Mouse (Mus musculus) small intestine, adult 2 months (tissue): Measurements from ENCODE around the gene Npr3. TPM values are rescaled to one million over a fixed set of nuclear protein-coding genes. Genes with fewer than 3 reads are reported as not detected.
A peak's percentile ranks its signal among the peaks of the same experiment; 100 is the strongest.

Experiments used
- H3K27ac ChIP-seq: fragments of 200-500 bp; 2 replicates; pipeline ENCODE4 v1.5.1; 2012; ENCODE audit warnings: low read depth, low read length, control low read depth, inconsistent platforms; ENCODE audit not compliant: insufficient read depth
- H3K27me3 ChIP-seq: fragments of 200-500 bp; 2 replicates; pipeline ENCODE4 v1.6.1; 2012; ENCODE audit warnings: mild to moderate bottlenecking, moderate library complexity, low read length, inconsistent platforms; ENCODE audit not compliant: control insufficient read depth, insufficient read depth
- H3K36me3 ChIP-seq: fragments of 200-500 bp; 2 replicates; pipeline ENCODE4 v1.6.1; 2012; ENCODE audit warnings: mild to moderate bottlenecking, low read length, control low read depth, inconsistent platforms; ENCODE audit not compliant: control insufficient read depth, insufficient read depth
- H3K4me1 ChIP-seq: fragments of 200-500 bp; 2 replicates; pipeline ENCODE4 v1.6.1; 2012; ENCODE audit warnings: low read length, inconsistent platforms, mixed read lengths; ENCODE audit not compliant: control insufficient read depth, insufficient read depth, insufficient read length
- H3K4me3 ChIP-seq: fragments of 200-500 bp; 2 replicates; pipeline ENCODE4 v1.5.1; 2012; ENCODE audit warnings: low read depth, mild to moderate bottlenecking, control low read depth, inconsistent platforms, low read length, moderate library complexity
- CTCF ChIP-seq: fragments of 200-500 bp; IDR thresholded peaks from 2 replicates; pipeline ENCODE4 v1.5.1; 2012; ENCODE audit warnings: low read depth, mild to moderate bottlenecking, control low read depth, inconsistent platforms, low read length, moderate library complexity, mixed read lengths; ENCODE audit not compliant: insufficient replicate concordance, insufficient read length; ENCODE audit errors: extremely low read depth
- POLR2A ChIP-seq: fragments of 200-500 bp; IDR thresholded peaks from 2 replicates; pipeline ENCODE4 v1.6.1; 2012; ENCODE audit warnings: low read depth, mild to moderate bottlenecking, control low read depth, inconsistent platforms, low read length, moderate library complexity
- WGBS: fragments of 180-500 bp; shearing (Covaris S2); methylation state at CpG from one replicate; pipeline ENCODE4 v1.1.7; 2018; 5-methylcytosine and 5-hydroxymethylcytosine counted together
- polyA plus RNA-seq: library from polyadenylated mRNA; depleted of rRNA; stranded (reverse); fragments of >200 nt; gene quantifications from 2 replicates; pipeline ENCODE4 v1.2.3, GENCODE M21; 2012; rRNA removed

Npr3 gene
- 0.75 and 1.0 TPM in 2 replicates for polyA plus RNA-seq

DNA sequence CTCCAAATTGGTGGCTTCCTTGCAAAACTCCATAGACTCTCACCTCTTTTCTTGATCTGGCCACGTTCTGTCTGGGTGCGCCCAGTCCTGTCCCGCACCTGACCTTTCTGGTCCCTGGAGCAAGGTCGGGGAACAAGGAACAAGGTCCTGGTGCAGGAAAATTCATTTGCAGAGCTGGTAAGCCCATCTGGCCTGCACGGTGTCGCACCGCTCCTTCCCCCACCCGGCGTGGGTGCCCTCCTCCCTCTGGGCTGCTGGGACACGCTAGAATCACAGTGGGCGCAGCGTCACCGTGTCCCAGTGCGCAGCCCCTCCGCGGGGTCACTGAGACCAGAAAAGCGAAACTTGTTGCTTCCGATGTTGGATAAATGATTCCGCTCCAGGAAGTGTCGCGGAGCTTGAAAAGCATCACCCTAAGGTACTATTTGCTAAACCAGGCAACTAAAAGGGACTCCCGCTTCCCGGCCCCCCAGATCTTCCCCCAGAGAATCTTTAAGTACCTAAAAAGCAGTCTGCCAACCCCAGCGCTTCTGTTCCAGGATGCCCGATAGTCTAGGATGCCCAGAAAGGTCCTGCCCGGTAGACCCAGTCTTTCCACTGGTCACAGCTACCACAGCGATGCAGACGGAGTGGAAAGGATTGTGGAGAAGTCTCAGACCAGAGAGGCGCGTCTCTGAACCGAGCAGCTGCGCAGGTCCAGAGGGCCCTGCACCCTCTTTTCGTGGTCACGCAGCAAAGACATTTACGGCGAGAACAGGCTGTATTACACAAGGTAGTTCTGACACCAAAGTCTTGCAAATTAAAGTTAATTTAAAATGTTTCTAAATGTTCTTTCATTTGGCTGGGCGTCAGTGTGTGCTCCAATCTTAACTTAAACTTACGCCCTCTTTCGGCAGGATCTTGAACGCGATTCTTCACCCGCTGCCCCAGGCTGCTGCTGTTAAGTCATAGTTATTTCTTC, at the start of gene Npr3:
Gene Npr3, minus strand, starts transcription at position 717 of the 961 bp plus-strand sequence.
- Histone ChIP-seq H3K4me1 (no peaks in the 10 kb centered on the region; the same call in 1 of the 2 replicates), H3K36me3 (no peaks in the 10 kb centered on the region), H3K4me3 (peak within 1 kb of the TSS; percentile 65), H3K27me3 (peaks cover 36% of the 10 kb centered on the region), H3K27ac (0 out of 2 replicates have a peak within 1 kb of the TSS, but pooled peaks have one; percentile 1)
- TF ChIP-seq POLR2A (no peak), CTCF (peak; percentile 11; the same call in 1 of the 2 replicates)
- 2% methylated on average over 42 of the region's 42 CpGs for WGBS

DNA sequence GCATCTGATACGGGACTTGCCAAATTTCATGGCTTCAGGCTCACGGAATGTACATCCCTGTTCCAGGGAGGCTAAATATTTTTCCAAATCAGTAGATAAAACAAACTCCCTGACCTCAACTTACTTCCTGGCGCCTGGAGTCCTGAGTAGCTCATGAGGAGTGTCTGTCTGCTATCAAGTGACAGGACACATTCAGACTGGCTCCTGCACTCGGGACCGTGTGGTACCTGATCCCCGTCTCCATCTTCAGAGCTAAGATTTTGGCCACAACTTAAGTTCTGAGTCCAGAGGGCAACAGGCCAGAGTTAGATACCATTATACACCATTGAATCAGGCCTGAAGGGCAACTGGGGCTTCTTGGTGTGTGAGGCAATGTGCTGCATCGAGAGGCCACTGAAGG, 49.0 kb upstream of the Npr3 start:
- Histone ChIP-seq H3K4me3 (no peak overlapping the region), H3K27me3 (no peaks in the 10 kb centered on the region), H3K36me3 (no peaks in the 10 kb centered on the region), H3K27ac (no peak overlapping the region), H3K4me1 (no peaks in the 10 kb centered on the region)
- TF ChIP-seq CTCF (no peak), POLR2A (no peak)
- 78% methylated on average over 7 of the region's 7 CpGs for WGBS

DNA sequence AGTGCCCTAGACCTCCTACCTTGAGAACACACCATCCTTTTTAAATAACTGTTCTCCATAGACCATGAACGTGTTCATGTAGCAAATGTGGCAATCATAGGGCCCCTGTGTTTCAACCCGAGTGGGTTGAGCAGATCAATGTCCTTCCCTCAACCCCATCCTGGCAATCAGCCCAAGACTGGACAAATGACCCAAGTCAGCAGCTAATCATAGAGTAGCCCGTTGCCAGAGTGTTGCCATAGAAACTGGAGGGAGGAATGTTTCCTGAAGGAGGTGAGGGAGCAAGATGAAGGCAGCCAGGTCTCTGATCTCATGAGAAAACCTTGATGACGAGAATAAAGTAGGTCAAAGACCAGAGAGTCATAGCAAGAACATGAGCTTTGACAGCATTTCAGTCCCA, 47.1 kb upstream of the Npr3 start:
- no peak overlapping the region for H3K27ac ChIP-seq
- WGBS, result 50% methylated on average over 4 of the region's 4 CpGs
- no peak for TF ChIP-seq CTCF
- no peak for TF ChIP-seq POLR2A

DNA sequence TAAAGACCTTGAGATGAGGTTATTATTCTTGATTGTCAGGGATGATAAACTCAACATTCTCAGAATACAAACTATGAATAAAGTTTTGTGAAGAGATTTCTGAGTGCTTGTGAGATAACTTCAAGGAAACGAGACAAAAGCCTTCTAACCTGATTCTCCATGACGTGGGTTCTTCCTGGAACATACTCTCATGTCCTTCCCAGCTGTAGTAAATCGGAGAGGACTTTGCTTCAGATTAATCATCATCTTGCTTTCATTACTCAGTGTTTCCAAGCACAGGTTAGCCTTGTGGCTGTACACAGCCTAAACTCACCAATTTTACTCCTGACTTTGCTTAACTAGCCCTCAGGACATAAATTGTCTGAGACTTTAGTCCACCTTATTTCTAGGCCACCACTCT, 45.1 kb upstream of the Npr3 start:
- TF ChIP-seq POLR2A (no peak), CTCF (no peak)
- WGBS, result 46% methylated on average over 3 of the region's 3 CpGs

More for the DNA sequence above, 47.1 kb upstream of the Npr3 start:
- no peaks in the 10 kb centered on the region for H3K36me3 ChIP-seq
- H3K27me3 ChIP-seq, result no peaks in the 10 kb centered on the region
- no peaks in the 10 kb centered on the region for H3K4me1 ChIP-seq
- no peak overlapping the region for H3K4me3 ChIP-seq

DNA sequence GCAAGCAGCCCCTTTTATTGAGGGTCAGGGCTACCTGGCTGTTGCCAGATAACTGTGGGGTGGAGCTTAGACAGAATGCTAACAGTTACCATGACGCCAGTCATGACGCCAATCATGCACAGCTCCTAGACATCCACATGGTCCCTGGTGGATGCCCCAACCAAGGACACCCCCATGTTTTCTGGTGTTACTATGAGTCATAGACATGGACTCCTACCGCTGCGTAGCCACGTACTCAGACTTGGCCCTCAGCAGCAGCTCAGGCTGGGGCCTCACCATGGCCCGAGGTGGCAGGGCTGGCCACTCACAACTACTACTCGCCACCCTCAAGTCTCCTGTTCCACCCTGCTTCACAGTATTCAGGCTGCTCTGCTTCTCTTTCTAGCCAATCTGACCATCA, 44.1 kb upstream of the Npr3 start:
- no peak overlapping the region for H3K27ac ChIP-seq
- H3K4me3 ChIP-seq, result no peak overlapping the region
- 93% methylated on average over 7 of the region's 7 CpGs for WGBS
- H3K4me1 ChIP-seq, result no peaks in the 10 kb centered on the region
- H3K27me3 ChIP-seq, result no peaks in the 10 kb centered on the region
- no peak for TF ChIP-seq POLR2A
- TF ChIP-seq CTCF, result no peak
- H3K36me3 ChIP-seq, result no peaks in the 10 kb centered on the region

More for the DNA sequence above, 45.1 kb upstream of the Npr3 start:
- no peak overlapping the region for H3K4me3 ChIP-seq
- no peaks in the 10 kb centered on the region for H3K36me3 ChIP-seq
- H3K27me3 ChIP-seq, result no peaks in the 10 kb centered on the region
- no peaks in the 10 kb centered on the region for H3K4me1 ChIP-seq
- no peak overlapping the region for H3K27ac ChIP-seq

DNA sequence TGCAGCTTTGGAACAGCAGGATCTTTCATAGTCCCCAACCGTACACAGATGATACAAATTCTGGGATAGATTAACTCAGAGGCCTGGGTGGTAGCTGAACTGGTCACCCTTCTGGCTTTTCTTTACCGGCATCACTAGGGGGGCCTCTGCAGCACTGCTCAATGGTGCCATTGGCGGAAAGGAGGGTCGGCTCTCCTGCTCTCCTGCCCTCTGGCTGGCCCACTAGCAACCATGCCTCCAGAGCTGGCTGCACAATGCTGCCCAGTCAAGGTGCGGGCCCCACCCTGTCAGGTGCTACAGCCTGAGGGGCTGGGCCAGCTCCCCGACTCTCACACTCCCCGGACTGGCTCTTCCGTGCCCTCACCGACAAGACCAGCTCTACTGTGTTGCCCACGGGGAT, 43.1 kb upstream of the Npr3 start:
- Histone ChIP-seq H3K4me1 (no peaks in the 10 kb centered on the region), H3K27me3 (no peaks in the 10 kb centered on the region), H3K36me3 (no peaks in the 10 kb centered on the region), H3K4me3 (no peak overlapping the region), H3K27ac (no peak overlapping the region)
- TF ChIP-seq POLR2A (no peak), CTCF (no peak)
- WGBS, result 88% methylated on average over 10 of the region's 10 CpGs

DNA sequence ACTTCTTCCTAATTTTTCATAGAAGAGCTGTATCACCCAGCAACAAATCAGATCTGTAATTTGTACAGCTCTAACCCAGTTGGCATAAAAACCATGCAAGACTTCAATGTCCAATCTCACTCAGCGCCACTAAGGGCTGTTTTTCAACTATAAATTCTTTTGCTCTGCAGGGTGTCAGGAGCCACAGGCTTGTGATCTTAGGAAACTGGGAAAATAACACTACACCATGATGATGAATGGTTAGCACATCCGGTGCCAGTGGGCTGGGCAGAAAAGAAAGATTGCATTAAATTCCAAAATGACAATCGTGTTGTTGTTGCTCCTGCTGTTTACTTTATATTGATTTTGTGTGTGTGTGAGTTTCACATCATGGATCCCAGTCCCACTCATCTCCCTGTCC, 42.4 kb upstream of the Npr3 start:
- 88% methylated on average over 3 of the region's 3 CpGs for WGBS
- no peaks in the 10 kb centered on the region for H3K27me3 ChIP-seq
- no peak overlapping the region for H3K27ac ChIP-seq
- H3K4me3 ChIP-seq, result no peak overlapping the region
- no peak for TF ChIP-seq CTCF
- TF ChIP-seq POLR2A, result no peak
- no peaks in the 10 kb centered on the region for H3K36me3 ChIP-seq
- H3K4me1 ChIP-seq, result no peaks in the 10 kb centered on the region
